Mouse (Mus musculus) megakaryocyte, embryonic 14.5 days (primary cell): ENCODE measurements around the gene Creb3l1. TPM values are rescaled to one million over a fixed set of nuclear protein-coding genes. Genes with fewer than 3 reads are reported as not detected.

Experiments used
- H3K27me3 ChIP-seq: replicated peaks from 2 replicates; pipeline ENCODE3; 2012; ENCODE audit warnings: inconsistent platforms
- H3K36me3 ChIP-seq: replicated peaks from 2 replicates; pipeline ENCODE3; 2012; ENCODE audit warnings: low read length, inconsistent platforms, mixed read lengths
- H3K4me1 ChIP-seq: 2 replicates; pipeline ENCODE4 v1.6.1; 2012; ENCODE audit warnings: inconsistent platforms
- H3K4me3 ChIP-seq: replicated peaks from 2 replicates; pipeline ENCODE3; 2012; ENCODE audit warnings: moderate library complexity, mild to moderate bottlenecking, inconsistent platforms
- H3K9me3 ChIP-seq: 2 replicates; pipeline ENCODE4 v1.6.1; 2012; ENCODE audit warnings: inconsistent platforms
- FLI1 ChIP-seq: IDR thresholded peaks from 2 replicates; pipeline ENCODE4 v1.6.1; 2012; ENCODE audit warnings: low read length, inconsistent platforms, mixed read lengths
- GATA1 ChIP-seq: IDR thresholded peaks from 3 replicates; pipeline ENCODE4 v1.6.1; 2012; ENCODE audit warnings: mixed read lengths, low read length, inconsistent platforms, borderline replicate concordance
- polyA plus RNA-seq: library from polyadenylated mRNA; stranded (reverse); fragments of >175 nt; gene quantifications from 2 replicates; pipeline ENCODE4 v1.2.3, GENCODE M21; 2012; ENCODE audit warnings: low replicate concordance; ENCODE audit not compliant: insufficient read depth

The Creb3l1 gene
- polyA plus RNA-seq, result 22.3 and 27.7 TPM in 2 replicates

- Histone ChIP-seq H3K4me3 (peak within 1 kb of the TSS; percentile 89), H3K36me3 (no peaks in the 10 kb centered on the region), H3K9me3 (no peaks in the 10 kb centered on the region), H3K4me1 (peaks cover 48% of the 10 kb centered on the region), H3K27me3 (peaks cover 81% of the 10 kb centered on the region)
- TF ChIP-seq GATA1, result no peak
- no peak for TF ChIP-seq FLI1
Measured at GRCm38 (mm10) chr2:92024274-92024672, at the start of gene Creb3l1. Gene Creb3l1, minus strand, starts transcription at chr2:92024502.

GRCm38 (mm10) chr2:92071143-92071542, 46.8 kb upstream of the Creb3l1 start:
- no peaks in the 10 kb centered on the region for H3K9me3 ChIP-seq
- no peak for TF ChIP-seq GATA1
- no peak for TF ChIP-seq FLI1

GRCm38 (mm10) chr2:92069630-92070029, 45.3 kb upstream of the Creb3l1 start:
- Histone ChIP-seq H3K4me1 (peaks cover 23% of the 10 kb centered on the region), H3K36me3 (no peaks in the 10 kb centered on the region), H3K9me3 (no peaks in the 10 kb centered on the region), H3K4me3 (no peak overlapping the region), H3K27me3 (peaks cover 55% of the 10 kb centered on the region)
- TF ChIP-seq GATA1, result no peak
- TF ChIP-seq FLI1, result no peak

More at GRCm38 (mm10) chr2:92071143-92071542, 46.8 kb upstream of the Creb3l1 start:
- Histone ChIP-seq H3K36me3 (no peaks in the 10 kb centered on the region), H3K4me3 (no peak overlapping the region), H3K4me1 (peaks cover 15% of the 10 kb centered on the region), H3K27me3 (peaks cover 54% of the 10 kb centered on the region)

- TF ChIP-seq FLI1 (no peak), GATA1 (no peak)
- no peaks in the 10 kb centered on the region for H3K9me3 ChIP-seq
- peaks cover 49% of the 10 kb centered on the region for H3K27me3 ChIP-seq
- H3K4me1 ChIP-seq, result peaks cover 23% of the 10 kb centered on the region
- H3K36me3 ChIP-seq, result no peaks in the 10 kb centered on the region
- H3K4me3 ChIP-seq, result no peak overlapping the region
Measured at GRCm38 (mm10) chr2:92067600-92067999, 43.3 kb upstream of the Creb3l1 start.

GRCm38 (mm10) chr2:92066899-92067298, 42.6 kb upstream of the Creb3l1 start:
- Histone ChIP-seq H3K9me3 (no peaks in the 10 kb centered on the region), H3K4me1 (peaks cover 23% of the 10 kb centered on the region), H3K27me3 (peaks cover 47% of the 10 kb centered on the region), H3K36me3 (no peaks in the 10 kb centered on the region), H3K4me3 (no peak overlapping the region)
- TF ChIP-seq GATA1 (no peak), FLI1 (no peak)

- Histone ChIP-seq H3K4me1 (peaks cover 23% of the 10 kb centered on the region), H3K27me3 (peaks cover 48% of the 10 kb centered on the region), H3K9me3 (no peaks in the 10 kb centered on the region), H3K36me3 (no peaks in the 10 kb centered on the region), H3K4me3 (no peak overlapping the region)
- TF ChIP-seq GATA1, result no peak
- no peak for TF ChIP-seq FLI1
Measured at GRCm38 (mm10) chr2:92065938-92066337, 41.6 kb upstream of the Creb3l1 start.

GRCm38 (mm10) chr2:92065269-92065888, 41.1 kb upstream of the Creb3l1 start:
- Histone ChIP-seq H3K4me3 (peak overlapping the region; percentile 73), H3K4me1 (peaks cover 23% of the 10 kb centered on the region)

GRCm38 (mm10) chr2:92063106-92063505, 38.8 kb upstream of the Creb3l1 start:
- H3K9me3 ChIP-seq, result no peaks in the 10 kb centered on the region
- no peaks in the 10 kb centered on the region for H3K36me3 ChIP-seq
- H3K4me1 ChIP-seq, result peaks cover 40% of the 10 kb centered on the region
- TF ChIP-seq FLI1 (no peak), GATA1 (no peak)
- H3K4me3 ChIP-seq, result no peak overlapping the region
- H3K27me3 ChIP-seq, result peaks cover 57% of the 10 kb centered on the region

More at GRCm38 (mm10) chr2:92065269-92065888, 41.1 kb upstream of the Creb3l1 start:
- TF ChIP-seq FLI1 (no peak), GATA1 (no peak)
- Histone ChIP-seq H3K9me3 (no peaks in the 10 kb centered on the region), H3K36me3 (no peaks in the 10 kb centered on the region), H3K27me3 (peaks cover 52% of the 10 kb centered on the region)

- Histone ChIP-seq H3K9me3 (no peaks in the 10 kb centered on the region), H3K4me1 (peaks cover 34% of the 10 kb centered on the region), H3K4me3 (no peak overlapping the region), H3K27me3 (peaks cover 54% of the 10 kb centered on the region), H3K36me3 (no peaks in the 10 kb centered on the region)
- TF ChIP-seq FLI1 (no peak), GATA1 (no peak)
Measured at GRCm38 (mm10) chr2:92061337-92061736, 37.0 kb upstream of the Creb3l1 start.

- Histone ChIP-seq H3K27me3 (peaks cover 47% of the 10 kb centered on the region), H3K36me3 (no peaks in the 10 kb centered on the region), H3K4me1 (peaks cover 36% of the 10 kb centered on the region), H3K4me3 (peak overlapping the region; percentile 90), H3K9me3 (no peaks in the 10 kb centered on the region)
- TF ChIP-seq FLI1 (no peak), GATA1 (no peak)
Measured at GRCm38 (mm10) chr2:92060291-92060690, 36.0 kb upstream of the Creb3l1 start.

GRCm38 (mm10) chr2:92059481-92060220, 35.3 kb upstream of the Creb3l1 start:
- Histone ChIP-seq H3K9me3 (no peaks in the 10 kb centered on the region), H3K27me3 (peaks cover 50% of the 10 kb centered on the region), H3K36me3 (no peaks in the 10 kb centered on the region), H3K4me1 (peaks cover 38% of the 10 kb centered on the region), H3K4me3 (peak overlapping the region; percentile 90)
- TF ChIP-seq GATA1, result no peak
- no peak for TF ChIP-seq FLI1
